Mouse (Mus musculus) stomach, postnatal 0 days (tissue): Measurements from ENCODE around the gene Mylk2. TPM values are rescaled to one million over a fixed set of nuclear protein-coding genes. Genes with fewer than 3 reads are reported as not detected.

ENCODE experiments used
- ATAC-seq: fragments of 200-750 bp; cut with Nextera tagmentation; 2 replicates; pipeline ENCODE4 v1.8.0; 2017; ENCODE audit not compliant: low FRiP score, low TSS enrichment
- DNase-seq: peaks from one replicate; pipeline ENCODE4 v3.0.0-alpha.2; 2016; ENCODE audit warnings: low spot score
- H3K27ac ChIP-seq: fragments of 300-500 bp; sonication (generic); replicated peaks from 2 replicates; pipeline ENCODE4 v1.5.1; 2014; ENCODE audit warnings: mild to moderate bottlenecking, control low read depth
- H3K27me3 ChIP-seq: fragments of 300-500 bp; sonication (generic); 2 replicates; pipeline ENCODE4 v1.6.1; 2014; ENCODE audit warnings: low read length; ENCODE audit not compliant: control insufficient read depth, insufficient read depth
- H3K36me3 ChIP-seq: fragments of 300-500 bp; sonication (generic); 2 replicates; pipeline ENCODE4 v1.6.1; 2014; ENCODE audit warnings: low read length, mixed read lengths; ENCODE audit not compliant: control insufficient read depth, insufficient read depth
- H3K4me1 ChIP-seq: fragments of 300-500 bp; sonication (generic); replicated peaks from 2 replicates; pipeline ENCODE4 v1.6.1; 2014; ENCODE audit warnings: antibody characterized with exemption; ENCODE audit not compliant: control insufficient read depth, insufficient read depth
- H3K4me2 ChIP-seq: fragments of 300-500 bp; sonication (generic); replicated peaks from 2 replicates; pipeline ENCODE4 v1.6.1; 2014; ENCODE audit warnings: low read depth, mild to moderate bottlenecking, control low read depth, moderate library complexity
- H3K4me3 ChIP-seq: fragments of 300-500 bp; sonication (generic); 2 replicates; pipeline ENCODE4 v1.5.1; 2014; ENCODE audit warnings: low read depth, low read length, control low read depth
- H3K9ac ChIP-seq: fragments of 300-500 bp; sonication (generic); 2 replicates; pipeline ENCODE4 v1.6.1; 2014; ENCODE audit warnings: mild to moderate bottlenecking, low read length, control low read depth, mixed read lengths
- H3K9me3 ChIP-seq: fragments of 300-500 bp; sonication (generic); 2 replicates; pipeline ENCODE4 v1.6.1; 2016; ENCODE audit warnings: low read length; ENCODE audit not compliant: control insufficient read depth
- CTCF ChIP-seq: IDR thresholded peaks from 2 replicates; pipeline ENCODE4 v1.5.1; 2016; ENCODE audit warnings: antibody characterized with exemption, low read depth, mild to moderate bottlenecking, moderate library complexity
- EP300 ChIP-seq: optimal IDR thresholded peaks from 2 replicates; pipeline ENCODE3; 2016; ENCODE audit warnings: antibody characterized with exemption
- WGBS: fragments of 180-500 bp; shearing (Covaris S2); extraction: QIAGEN DNeasy Blood & Tissue Kit; methylation state at CpG from one replicate; pipeline ENCODE4 v1.1.7; 2014; 5-methylcytosine and 5-hydroxymethylcytosine counted together
- polyA plus RNA-seq: library from polyadenylated mRNA; unstranded; fragments of >200 nt; fragmentation: Nextera tagmentation; extraction: Ambion mirVana; gene quantifications from 2 replicates; pipeline ENCODE4 v1.2.1, GENCODE M21; 2015

Gene Mylk2
- 0.02 TPM in 1 of 2 replicates, not detected in the other for polyA plus RNA-seq

DNA sequence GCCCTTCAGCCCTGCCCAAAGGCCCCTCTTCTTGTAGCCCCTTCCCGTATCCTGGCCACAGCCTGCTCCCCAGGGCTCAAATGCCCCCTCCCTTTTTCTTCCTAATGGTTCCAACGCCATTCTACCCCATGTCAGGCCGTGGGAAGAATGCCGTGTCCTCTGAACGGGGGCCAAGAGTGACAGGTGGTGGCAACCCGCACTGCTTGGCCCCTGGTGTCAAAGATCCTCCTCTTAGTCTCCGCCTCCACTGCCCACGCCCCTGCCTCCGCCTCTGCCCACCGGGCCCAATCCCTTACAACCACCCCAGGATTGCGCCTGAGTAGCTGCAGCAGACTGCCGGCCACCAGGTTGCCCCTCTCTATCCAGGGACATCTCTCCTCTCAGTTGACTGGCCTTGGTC lies at the start of gene Mylk2:
Gene Mylk2 (plus strand): TSS at position 322 of the 400 bp plus-strand sequence.
- peaks cover 3% of the 10 kb centered on the region; the same call in 1 of the 2 replicates for H3K27me3 ChIP-seq
- H3K4me3 ChIP-seq: no peak within 1 kb of the TSS
- TF ChIP-seq CTCF (no peak), EP300 (no peak)
- no peak within 1 kb of the TSS for H3K9ac ChIP-seq
- no peak within 1 kb of the TSS for H3K27ac ChIP-seq
- H3K36me3 ChIP-seq: no peaks in the 10 kb centered on the region
- ATAC-seq: no peak
- WGBS: 13% methylated on average over 12 of the region's 12 CpGs
- no peaks in the 10 kb centered on the region for H3K9me3 ChIP-seq
- no peak within 1 kb of the TSS for H3K4me2 ChIP-seq
- no peak for DNase-seq
- no peaks in the 10 kb centered on the region for H3K4me1 ChIP-seq

GRCm38 (mm10) chr2:152861891-152862290 lies 49.3 kb upstream of the Mylk2 start:
- WGBS: 89% methylated on average over 1 of the region's 1 CpGs
- no peaks in the 10 kb centered on the region for H3K27me3 ChIP-seq
- no peak for DNase-seq

DNA sequence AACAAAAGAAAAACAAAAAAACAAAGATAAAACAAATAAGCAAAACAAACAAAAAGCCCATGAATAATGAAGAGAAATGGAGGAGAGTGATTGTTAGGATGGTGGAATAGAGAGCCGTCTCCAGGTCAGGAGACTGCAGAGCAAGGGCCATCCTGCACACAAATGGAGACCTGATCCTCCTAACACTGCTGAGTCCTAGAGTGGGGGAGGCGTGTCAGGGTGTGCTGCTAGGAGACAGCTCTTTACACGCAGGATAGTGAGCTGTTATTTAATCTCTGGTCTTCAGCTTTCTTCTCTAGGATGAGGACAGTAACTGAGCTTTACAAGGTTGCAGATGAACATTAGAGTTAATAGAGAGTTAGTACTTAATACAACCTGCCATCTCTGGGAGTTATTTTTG lies 48.5 kb upstream of the Mylk2 start:
- H3K27ac ChIP-seq: no peak overlapping the region
- no peak overlapping the region for H3K4me2 ChIP-seq
- no peaks in the 10 kb centered on the region; the same call in 1 of the 2 replicates for H3K36me3 ChIP-seq
- H3K9ac ChIP-seq: no peak overlapping the region
- ATAC-seq: no peak
- DNase-seq: no peak
- WGBS: 87% methylated on average over 3 of the region's 3 CpGs
- no peak for TF ChIP-seq CTCF
- H3K27me3 ChIP-seq: no peaks in the 10 kb centered on the region
- H3K4me3 ChIP-seq: no peak overlapping the region
- no peaks in the 10 kb centered on the region for H3K4me1 ChIP-seq
- no peaks in the 10 kb centered on the region for H3K9me3 ChIP-seq

More at GRCm38 (mm10) chr2:152861891-152862290, 49.3 kb upstream of the Mylk2 start:
- Histone ChIP-seq H3K9ac (no peak overlapping the region), H3K4me3 (no peak overlapping the region), H3K36me3 (no peaks in the 10 kb centered on the region; the same call in 1 of the 2 replicates), H3K27ac (no peak overlapping the region), H3K4me1 (no peaks in the 10 kb centered on the region), H3K4me2 (no peak overlapping the region), H3K9me3 (no peaks in the 10 kb centered on the region)
- TF ChIP-seq CTCF: no peak
- no peak for TF ChIP-seq EP300
- ATAC-seq: no peak

DNA sequence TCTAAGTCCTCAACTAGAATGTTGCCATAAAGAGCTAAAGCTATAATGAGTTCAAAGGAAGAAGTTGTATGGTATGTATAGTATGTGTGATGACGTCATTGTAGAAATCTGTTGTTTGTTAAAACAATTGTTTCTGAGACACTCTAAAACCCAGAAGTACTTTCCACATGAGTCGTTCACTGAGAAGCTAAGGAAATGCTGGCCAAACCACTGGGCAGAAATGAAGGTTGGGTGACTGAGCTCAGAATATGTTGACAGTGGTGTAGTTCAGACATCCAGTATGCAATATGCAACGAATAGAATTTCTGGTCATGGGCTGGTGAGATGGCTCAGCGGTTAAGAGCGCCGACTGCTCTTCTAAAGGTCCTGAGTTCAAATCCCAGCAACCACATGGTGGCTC lies 47.8 kb upstream of the Mylk2 start:
- no peaks in the 10 kb centered on the region; the same call in 1 of the 2 replicates for H3K36me3 ChIP-seq
- H3K9me3 ChIP-seq: no peaks in the 10 kb centered on the region
- ATAC-seq (no peak), DNase-seq (no peak)
- no peak overlapping the region for H3K9ac ChIP-seq
- H3K27ac ChIP-seq: no peak overlapping the region
- no peaks in the 10 kb centered on the region for H3K27me3 ChIP-seq
- no peak overlapping the region for H3K4me3 ChIP-seq
- H3K4me1 ChIP-seq: no peaks in the 10 kb centered on the region
- WGBS: 91% methylated on average over 6 of the region's 6 CpGs
- TF ChIP-seq CTCF: no peak
- no peak for TF ChIP-seq EP300
- H3K4me2 ChIP-seq: no peak overlapping the region

- Histone ChIP-seq H3K9me3 (no peaks in the 10 kb centered on the region), H3K4me2 (no peak overlapping the region), H3K27me3 (no peaks in the 10 kb centered on the region), H3K36me3 (peaks cover 11% of the 10 kb centered on the region), H3K4me3 (no peak overlapping the region), H3K27ac (no peak overlapping the region), H3K4me1 (no peaks in the 10 kb centered on the region), H3K9ac (no peak overlapping the region)
- TF ChIP-seq EP300 (no peak), CTCF (no peak)
- no peak for ATAC-seq
- WGBS: 90% methylated on average over 3 of the region's 3 CpGs
- no peak for DNase-seq
Measured at GRCm38 (mm10) chr2:152878239-152878638, 32.9 kb upstream of the Mylk2 start.

GRCm38 (mm10) chr2:152880898-152881297 lies 30.3 kb upstream of the Mylk2 start:
- Histone ChIP-seq H3K4me3 (no peak overlapping the region), H3K4me1 (no peaks in the 10 kb centered on the region), H3K27me3 (no peaks in the 10 kb centered on the region), H3K27ac (no peak overlapping the region), H3K4me2 (no peak overlapping the region), H3K9ac (no peak overlapping the region), H3K36me3 (peaks cover 11% of the 10 kb centered on the region; the same call in 1 of the 2 replicates), H3K9me3 (no peaks in the 10 kb centered on the region)
- WGBS: 88% methylated on average over 13 of the region's 13 CpGs
- no peak for ATAC-seq
- DNase-seq: no peak
- TF ChIP-seq EP300 (no peak), CTCF (no peak)
